Mouse (Mus musculus) right cerebral cortex, postnatal 36 days (tissue): ENCODE measurements around the gene Pdgfra.
A peak's percentile ranks its signal among the peaks of the same experiment; 100 is the strongest.

ENCODE experiments used
- DNase-seq, 2 experiments: peaks; one replicate each; pipeline ENCODE4 v3.0.0; 2022; ENCODE audit warnings: low spot score in 2 of 2, mixed read lengths in 1 of 2

Gene Pdgfra

GRCm38 (mm10) chr5:75155741-75156553, 3.9 kb downstream of the Pdgfra start:
- peak; percentile 48 to 55 for DNase-seq

DNA sequence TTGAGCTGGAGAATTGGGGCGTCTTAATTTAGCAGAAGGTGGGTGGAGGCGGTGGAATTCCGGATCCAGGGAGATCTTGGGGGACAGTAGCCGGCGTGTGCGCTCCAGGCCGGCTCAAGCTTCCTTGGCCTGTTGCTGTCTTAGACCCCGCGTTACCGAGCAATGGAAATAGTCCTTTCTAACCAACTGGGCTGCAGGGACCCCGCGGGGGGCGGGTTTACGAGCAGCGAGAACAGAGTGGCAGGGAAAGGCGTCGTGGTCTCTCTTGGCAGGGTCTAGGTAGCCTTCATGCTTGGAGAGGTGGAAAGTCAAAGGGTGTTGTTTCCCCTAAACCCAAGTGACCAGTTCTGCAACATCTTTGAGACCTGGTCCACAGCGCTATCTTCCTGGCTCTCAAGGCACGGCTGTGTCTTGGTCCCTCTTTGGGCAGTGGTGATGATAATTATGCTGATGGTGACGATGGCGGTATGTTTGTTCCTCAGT, 4.5 kb downstream of the Pdgfra start:
- no peak for DNase-seq

DNA sequence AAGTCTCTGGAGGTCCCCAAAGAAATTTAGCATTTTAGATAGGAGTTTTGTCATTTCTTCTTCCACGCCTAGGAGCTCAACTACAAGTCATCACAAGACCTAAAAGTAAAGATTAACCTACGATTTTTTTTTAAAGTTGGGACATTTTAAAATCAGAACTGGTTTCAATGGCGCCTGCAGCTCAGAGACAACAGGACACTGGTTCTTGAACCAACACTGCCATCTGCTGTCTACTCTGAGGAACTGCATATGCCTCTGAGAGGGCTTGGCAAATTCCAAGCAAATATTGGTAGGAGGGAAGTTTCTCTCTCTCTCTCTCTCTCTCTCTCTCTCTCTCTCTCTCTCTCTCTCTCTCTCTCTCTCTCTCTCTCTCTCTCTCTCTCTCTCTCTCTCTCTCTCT, 4.9 kb downstream of the Pdgfra start:
- no peak for DNase-seq

GRCm38 (mm10) chr5:75160530-75161170, 8.6 kb downstream of the Pdgfra start:
- no peak for DNase-seq

DNA sequence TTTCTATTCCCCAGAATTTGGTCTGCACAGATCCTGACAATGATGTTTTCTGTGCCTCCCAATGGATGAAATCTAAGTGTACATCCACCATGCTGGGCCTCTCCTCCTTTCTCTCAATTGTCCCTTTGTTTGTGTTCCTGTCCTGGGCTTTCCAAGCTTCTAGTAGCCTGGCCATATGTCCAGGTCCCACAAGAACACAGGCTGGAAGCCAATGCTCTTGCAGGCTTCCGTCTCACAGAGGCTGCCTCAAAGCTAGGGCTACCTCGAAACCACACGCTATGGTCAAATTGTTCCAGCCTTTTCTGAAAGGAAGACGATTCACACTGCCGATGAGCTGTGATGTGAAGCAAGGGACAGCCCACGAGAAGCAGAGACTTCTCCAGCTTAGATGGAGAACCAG, 9.5 kb downstream of the Pdgfra start:
- no peak for DNase-seq

DNA sequence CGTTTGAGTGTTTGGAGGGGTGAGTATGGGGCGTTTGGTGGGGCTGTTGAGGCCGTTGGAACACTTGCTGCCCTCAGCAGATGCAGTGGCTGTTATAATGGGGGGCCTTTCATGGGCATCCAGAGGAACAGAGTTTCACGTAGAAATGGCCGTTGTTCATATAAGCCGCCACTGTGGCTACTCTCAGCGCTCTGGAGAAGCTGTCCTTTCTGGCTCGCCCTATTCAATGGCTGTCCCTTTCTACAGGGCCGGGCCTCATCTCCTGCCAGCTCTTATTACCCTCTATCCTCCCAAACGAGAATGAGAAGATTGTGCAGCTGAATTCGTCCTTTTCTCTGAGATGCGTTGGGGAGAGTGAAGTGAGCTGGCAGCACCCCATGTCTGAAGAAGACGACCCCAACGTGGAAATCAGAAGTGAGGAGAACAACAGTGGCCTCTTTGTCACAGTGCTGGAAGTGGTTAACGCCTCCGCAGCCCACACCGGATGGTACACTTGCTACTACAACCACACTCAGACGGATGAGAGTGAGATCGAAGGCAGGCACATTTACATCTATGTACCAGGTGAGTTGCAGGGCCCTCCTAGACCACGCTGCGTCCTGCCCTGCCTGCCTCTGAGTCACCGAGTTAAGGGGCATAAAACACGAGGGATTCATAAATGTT, 11.3 kb downstream of the Pdgfra start:
- DNase-seq = no peak

DNA sequence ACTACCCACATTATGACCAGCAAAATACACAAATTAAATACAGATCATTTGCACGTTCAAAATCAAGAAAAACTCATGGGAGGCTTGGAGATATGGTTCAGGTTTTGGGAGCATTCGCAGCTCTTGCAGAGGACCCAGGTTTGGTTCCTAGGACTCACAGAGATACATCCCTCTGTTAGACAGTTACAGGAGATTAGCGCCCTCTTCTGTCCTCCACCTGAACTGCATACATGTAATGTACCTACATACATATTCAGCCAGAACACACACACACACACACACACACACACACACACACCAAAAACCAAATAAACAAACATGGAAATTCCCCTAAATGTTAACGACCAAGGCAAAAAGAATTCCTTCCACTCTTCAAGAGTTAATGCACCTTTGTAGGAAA, 12.6 kb downstream of the Pdgfra start:
- DNase-seq = no peak

DNA sequence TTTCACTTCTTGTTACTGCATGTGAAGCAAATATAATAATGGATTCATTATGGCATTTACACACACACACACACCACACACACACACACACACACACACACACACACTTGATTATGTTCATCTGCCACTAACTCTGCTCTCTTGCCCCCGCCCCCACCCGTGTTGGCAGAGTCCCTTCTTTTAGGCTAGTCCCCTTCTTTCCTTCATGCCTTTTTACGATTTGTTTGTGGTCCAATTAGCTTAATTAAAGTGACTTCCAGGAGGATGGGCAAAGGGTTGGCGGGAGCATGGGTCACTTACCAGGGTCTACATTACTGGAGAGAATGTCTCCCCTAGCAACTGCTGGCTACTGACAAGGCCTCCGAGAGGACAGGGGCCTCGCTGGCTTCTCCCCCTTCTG, 17.7 kb downstream of the Pdgfra start:
- DNase-seq = no peak

- no peak for DNase-seq
These were observed 19.8 kb downstream of the Pdgfra start for GRCm38 (mm10) chr5:75171859-75172258.

DNA sequence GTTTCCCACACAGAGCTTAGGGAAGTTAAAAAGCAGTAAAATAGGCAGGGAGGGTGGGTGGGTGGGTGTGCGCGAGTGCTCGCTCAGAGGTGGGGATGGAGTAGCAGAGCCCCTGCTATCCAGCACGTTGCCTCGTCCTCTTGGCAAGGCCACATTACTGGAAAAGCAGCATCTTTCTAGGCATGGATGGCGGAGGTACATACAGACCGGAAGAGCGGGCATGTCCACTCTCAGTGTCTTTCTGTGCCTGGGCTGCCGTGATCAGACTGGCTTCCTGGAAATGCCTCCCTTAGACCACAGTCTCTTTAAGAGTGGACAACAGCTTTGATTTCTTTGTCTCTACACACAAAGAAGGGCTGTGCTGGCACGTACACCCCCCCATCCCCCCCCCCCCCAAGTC, 27.2 kb downstream of the Pdgfra start:
- DNase-seq = no peak

DNA sequence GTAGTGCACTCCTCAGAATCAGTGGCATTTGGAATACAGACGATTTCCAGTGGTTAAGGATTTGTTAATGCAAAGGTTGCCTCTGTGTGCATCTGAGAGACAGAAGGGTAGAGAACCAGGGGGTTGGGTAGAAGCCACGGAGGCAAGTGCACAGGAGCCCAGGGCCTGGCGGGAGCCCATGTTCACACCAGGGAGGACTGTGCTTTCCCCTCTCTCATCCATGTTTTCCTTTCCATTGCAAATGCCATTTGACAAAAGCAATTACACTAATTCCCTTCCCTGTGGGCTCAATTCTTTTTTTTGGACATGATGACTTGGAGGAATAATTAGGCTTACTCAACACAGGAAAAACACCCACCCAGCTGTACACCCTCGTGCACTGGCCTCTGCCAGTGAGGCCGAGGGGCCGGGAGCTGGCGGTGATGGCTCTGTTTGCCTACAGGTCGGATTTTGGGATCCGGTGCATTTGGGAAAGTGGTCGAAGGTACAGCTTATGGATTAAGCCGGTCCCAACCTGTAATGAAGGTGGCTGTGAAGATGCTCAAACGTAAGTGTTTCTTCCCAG, 27.7 kb downstream of the Pdgfra start:
- no peak for DNase-seq

- no peak for DNase-seq
These were observed 31.6 kb downstream of the Pdgfra start for GRCm38 (mm10) chr5:75183653-75184052.

DNA sequence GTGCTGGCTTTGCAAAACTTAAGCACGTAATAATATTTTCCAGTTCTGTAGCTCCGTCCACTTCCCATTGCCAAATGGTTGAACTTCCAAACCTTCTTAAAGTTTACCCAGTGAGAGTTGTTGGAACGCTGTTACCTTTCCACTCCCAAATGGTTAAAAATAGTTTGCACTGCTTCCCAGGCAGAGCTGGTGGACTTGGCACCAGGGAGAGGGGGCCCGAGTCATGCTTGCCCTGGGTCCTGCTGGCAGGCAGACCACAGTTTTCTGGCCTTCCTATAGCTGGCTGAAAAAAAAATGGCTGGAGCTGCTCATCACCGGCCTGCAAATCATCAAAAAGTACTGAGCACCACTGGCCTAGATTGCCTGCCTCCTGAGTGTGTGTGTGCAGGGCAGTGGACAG, 32.0 kb downstream of the Pdgfra start:
- no peak for DNase-seq

GRCm38 (mm10) chr5:75184693-75185235, 32.7 kb downstream of the Pdgfra start:
- DNase-seq = no peak

DNA sequence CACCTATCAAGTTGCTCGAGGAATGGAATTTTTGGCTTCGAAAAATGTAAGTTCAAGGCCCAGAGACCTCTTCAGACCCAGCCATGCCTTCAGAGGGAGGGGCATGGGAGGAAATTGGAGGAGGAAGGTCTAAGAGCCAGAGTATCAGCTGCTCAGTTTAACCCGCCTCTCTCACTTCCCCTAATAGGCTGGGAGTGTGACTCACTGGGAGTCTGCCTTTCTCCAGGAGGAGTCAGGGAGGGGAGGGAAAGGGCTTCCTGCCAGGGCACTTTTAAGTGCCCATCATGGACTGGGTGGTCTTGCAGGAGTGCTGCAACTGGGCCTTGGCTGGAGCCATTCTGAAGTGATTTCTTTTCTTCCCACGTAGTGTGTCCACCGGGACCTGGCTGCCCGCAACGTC, 33.5 kb downstream of the Pdgfra start:
- no peak for DNase-seq

DNA sequence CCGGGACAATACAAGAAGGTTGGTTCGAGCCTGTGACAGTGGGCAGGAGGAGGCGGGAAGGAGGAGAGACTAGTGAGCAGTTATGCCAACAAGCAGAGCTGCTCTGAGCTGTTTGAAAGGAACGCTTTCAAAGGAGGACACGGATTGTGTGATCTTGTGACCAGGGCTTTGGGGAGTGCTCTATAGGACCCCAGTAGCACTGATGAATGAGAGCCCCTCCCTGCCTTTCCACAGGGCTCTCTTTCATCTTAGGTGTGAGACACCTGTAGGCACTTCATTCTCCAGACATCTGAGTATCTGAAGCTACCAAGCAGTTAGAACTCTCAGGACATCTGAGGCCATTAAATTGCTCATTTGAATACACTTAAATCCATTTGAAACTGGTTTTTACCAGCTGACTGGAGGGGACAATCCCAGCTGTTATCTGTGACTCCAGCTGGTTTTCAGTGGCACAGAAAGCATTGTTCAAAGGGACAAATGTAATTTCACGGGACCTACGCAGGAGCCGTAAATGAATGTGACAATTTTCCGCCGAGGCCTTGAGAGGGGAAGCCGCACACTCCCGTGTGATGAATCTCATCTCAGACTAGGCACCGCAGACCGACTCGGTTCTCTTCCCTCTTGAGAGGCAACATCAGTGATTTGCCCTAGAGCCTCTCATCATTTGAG, 37.4 kb downstream of the Pdgfra start:
- DNase-seq = no peak

DNA sequence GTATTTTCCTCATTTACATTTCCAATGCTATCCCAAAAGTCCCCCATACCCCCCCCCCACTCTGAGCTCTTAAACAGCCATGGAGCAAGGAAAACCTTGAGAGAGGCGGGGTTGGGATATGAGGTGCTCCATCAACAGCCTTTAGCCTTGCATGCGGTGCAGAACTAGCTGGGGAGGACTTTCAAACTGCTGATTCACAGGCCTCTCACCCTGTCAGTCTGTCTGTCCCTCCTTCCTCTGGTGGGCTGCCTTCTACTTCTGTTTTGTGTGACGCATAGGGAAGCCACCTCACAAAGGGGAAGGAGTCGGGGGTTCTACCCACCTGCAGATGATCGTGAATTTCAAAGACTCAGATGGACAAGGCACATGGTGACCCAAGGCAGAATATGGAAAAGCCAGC, 41.0 kb downstream of the Pdgfra start:
- no peak for DNase-seq

DNA sequence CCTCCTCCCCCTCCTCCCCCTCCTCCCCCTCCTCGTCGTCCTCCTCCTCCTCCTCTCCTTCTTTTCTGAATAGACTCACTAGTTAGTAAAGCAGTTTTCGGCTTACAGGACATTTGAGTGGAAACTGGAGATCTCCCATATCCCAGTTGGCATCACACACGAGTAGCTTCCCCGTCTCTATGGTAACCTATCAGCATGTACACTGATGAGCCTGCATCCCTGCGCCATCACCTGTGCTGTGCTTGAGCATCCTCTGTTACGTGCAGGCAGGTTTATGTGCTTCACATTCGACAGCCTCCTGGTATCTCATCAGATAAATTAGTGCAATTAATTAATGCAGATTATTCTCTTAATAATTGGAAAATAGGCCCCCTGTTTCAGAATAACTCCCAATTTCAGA, 46.3 kb downstream of the Pdgfra start:
- no peak for DNase-seq

DNA sequence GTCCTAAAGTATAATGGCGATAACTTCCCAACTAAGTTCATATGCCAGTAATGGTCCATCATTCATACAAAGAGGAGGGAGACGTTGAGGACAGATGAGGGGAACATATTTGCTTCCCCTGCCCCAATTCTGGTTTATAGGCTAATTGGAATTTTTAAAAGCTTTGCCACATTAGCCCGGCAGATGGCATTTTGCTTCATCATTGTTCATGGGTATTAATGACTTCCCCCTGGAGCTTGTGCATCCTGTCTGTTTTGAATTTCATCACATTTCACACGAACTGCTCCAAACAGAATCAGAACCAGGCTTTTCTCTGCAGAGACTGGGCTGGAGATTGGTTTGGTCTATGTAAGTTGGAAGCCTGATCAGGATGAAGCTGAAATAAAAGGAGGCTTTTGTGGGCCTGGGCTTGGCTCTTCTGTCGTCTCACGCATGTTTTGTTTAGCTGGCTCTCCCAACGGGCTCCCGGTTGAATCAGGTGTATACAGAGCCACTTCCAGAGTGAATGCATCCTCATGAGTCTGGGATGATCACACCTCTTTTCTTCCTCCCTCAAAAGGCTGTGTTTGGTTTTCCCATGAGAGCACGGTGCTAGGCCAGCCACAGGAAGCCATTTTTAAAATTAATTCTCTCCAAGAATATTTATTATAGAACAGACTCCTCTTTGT, 47.7 kb downstream of the Pdgfra start:
- no peak for DNase-seq

- DNase-seq = no peak
These were observed 48.3 kb downstream of the Pdgfra start for GRCm38 (mm10) chr5:75200366-75200724.

GRCm38 (mm10) chr5:75207905-75208304, 55.8 kb downstream of the Pdgfra start:
- no peak for DNase-seq
